Mouse (Mus musculus) liver, embryonic 12.5 days (tissue): Measurements from ENCODE around the gene Pdcd1lg2. TPM values are rescaled to one million over a fixed set of nuclear protein-coding genes. Genes with fewer than 3 reads are reported as not detected.

ENCODE experiments used
- ATAC-seq: fragments of 200-750 bp; cut with Nextera tagmentation; 2 replicates; pipeline ENCODE4 v1.8.0; 2017; ENCODE audit warnings: moderate number of reproducible peaks, mild to moderate bottlenecking, moderate library complexity
- H3K27ac ChIP-seq: fragments of 300-500 bp; sonication (generic); 2 replicates; pipeline ENCODE4 v1.5.1; 2016; ENCODE audit warnings: mild to moderate bottlenecking
- H3K27me3 ChIP-seq: fragments of 300-500 bp; sonication (generic); replicated peaks from 2 replicates; pipeline ENCODE4 v1.6.1; 2016; ENCODE audit warnings: mild to moderate bottlenecking, moderate library complexity
- H3K36me3 ChIP-seq: fragments of 300-500 bp; sonication (generic); 2 replicates; pipeline ENCODE4 v1.6.1; 2016; ENCODE audit warnings: mild to moderate bottlenecking, moderate library complexity
- H3K4me1 ChIP-seq: fragments of 300-500 bp; sonication (generic); 2 replicates; pipeline ENCODE4 v1.6.1; 2016
- H3K4me2 ChIP-seq: fragments of 300-500 bp; sonication (generic); 2 replicates; pipeline ENCODE4 v1.6.1; 2016; ENCODE audit warnings: mild to moderate bottlenecking, moderate library complexity
- H3K4me3 ChIP-seq: fragments of 300-500 bp; sonication (generic); 2 replicates; pipeline ENCODE4 v1.5.1; 2016; ENCODE audit warnings: mild to moderate bottlenecking, moderate library complexity
- H3K9ac ChIP-seq: fragments of 300-500 bp; sonication (generic); 2 replicates; pipeline ENCODE4 v1.6.1; 2016; ENCODE audit warnings: mild to moderate bottlenecking, moderate library complexity
- H3K9me3 ChIP-seq: fragments of 300-500 bp; sonication (generic); replicated peaks from 2 replicates; pipeline ENCODE4 v1.6.1; 2016; ENCODE audit warnings: mild to moderate bottlenecking, moderate library complexity
- WGBS: fragments of 180-500 bp; shearing (Covaris S2); methylation state at CpG from one replicate; pipeline ENCODE4 v1.1.7; 2016; ENCODE audit not compliant: insufficient replicate concordance; 5-methylcytosine and 5-hydroxymethylcytosine counted together
- polyA plus RNA-seq: library from polyadenylated mRNA; unstranded; fragments of >200 nt; fragmentation: Nextera tagmentation; extraction: Ambion mirVana; gene quantifications from 2 replicates; pipeline ENCODE4 v1.2.1, GENCODE M21; 2016

Gene Pdcd1lg2
- polyA plus RNA-seq, 1 experiment from 2014 or later: 0.17 TPM

DNA sequence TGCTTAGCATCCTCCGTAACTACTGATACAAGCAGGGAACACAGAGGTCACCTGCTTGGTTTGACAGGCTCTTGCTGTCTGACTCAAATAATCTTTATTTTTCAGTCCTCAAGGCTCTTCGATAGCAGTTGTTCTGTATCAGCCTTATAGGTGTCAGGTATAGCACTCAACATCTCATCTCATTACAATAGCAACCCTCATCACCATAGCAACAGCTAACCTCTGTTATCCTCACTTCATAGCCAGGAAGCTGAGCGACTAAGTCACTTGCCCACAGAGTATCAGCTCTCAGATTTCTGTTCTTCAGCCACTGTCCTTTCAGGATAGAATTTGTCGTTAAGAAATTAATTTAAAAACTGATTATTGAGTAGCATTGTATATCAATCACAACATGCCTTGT is 24.9 kb upstream of the Pdcd1lg2 start:
- no peaks in the 10 kb centered on the region for H3K27me3 ChIP-seq
- no peak for ATAC-seq
- H3K9ac ChIP-seq: no peak overlapping the region
- WGBS: 78% methylated on average over 4 of the region's 4 CpGs
- H3K9me3 ChIP-seq: no peaks in the 10 kb centered on the region
- H3K4me1 ChIP-seq: peaks cover 11% of the 10 kb centered on the region; the same call in 1 of the 2 replicates
- no peak overlapping the region for H3K4me2 ChIP-seq
- peaks cover 3% of the 10 kb centered on the region; the same call in 1 of the 2 replicates for H3K36me3 ChIP-seq
- H3K27ac ChIP-seq: no peak overlapping the region
- H3K4me3 ChIP-seq: no peak overlapping the region

DNA sequence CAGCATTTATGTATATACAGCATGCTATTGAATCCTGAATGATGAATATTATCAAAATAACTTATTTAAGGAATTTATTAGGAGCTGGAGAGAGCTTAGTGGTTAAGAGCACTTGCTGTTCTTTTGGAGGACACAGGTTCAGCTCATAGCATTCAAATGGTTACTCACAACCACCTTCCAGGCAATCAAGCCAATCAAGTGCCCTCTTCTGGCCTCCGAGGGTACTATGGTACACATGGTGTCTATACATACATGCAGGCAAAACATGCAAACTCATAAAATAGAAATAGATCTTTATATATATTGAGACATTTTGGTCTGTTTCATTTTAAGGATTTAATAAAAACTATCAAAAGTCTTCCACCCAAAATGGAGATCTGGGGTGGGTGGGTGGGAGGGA is 21.9 kb upstream of the Pdcd1lg2 start:
- Histone ChIP-seq H3K4me1 (peaks cover 11% of the 10 kb centered on the region; the same call in 1 of the 2 replicates), H3K4me2 (no peak overlapping the region), H3K4me3 (no peak overlapping the region), H3K9me3 (no peaks in the 10 kb centered on the region), H3K9ac (no peak overlapping the region), H3K27me3 (no peaks in the 10 kb centered on the region), H3K27ac (no peak overlapping the region), H3K36me3 (no peaks in the 10 kb centered on the region)
- 73% methylated on average over 1 of the region's 1 CpGs for WGBS
- ATAC-seq: no peak

GRCm38 (mm10) chr19:29390483-29390882 is 20.2 kb upstream of the Pdcd1lg2 start:
- ATAC-seq: no peak
- H3K9ac ChIP-seq: no peak overlapping the region
- 61% methylated on average over 5 of the region's 5 CpGs for WGBS

DNA sequence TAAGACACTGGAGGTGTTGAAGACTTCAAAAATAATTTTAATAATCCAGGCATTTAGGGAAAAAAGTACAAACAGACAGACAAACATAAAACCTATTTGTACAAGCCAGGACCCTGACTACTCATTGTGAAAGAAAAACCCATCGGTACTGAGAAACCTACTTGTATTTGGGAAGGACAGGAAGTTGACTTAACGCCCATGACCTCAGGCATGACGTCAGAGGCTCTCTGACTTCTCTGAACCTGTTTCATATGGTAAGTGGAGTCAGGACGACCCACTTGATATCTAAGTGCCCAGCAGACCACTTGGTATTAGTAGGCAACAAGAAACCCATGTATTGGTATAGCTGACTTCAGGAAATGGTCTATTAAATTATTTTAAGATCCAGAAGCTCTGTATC is 19.4 kb upstream of the Pdcd1lg2 start:
- 41% methylated on average over 4 of the region's 4 CpGs for WGBS
- no peaks in the 10 kb centered on the region for H3K4me1 ChIP-seq
- no peak overlapping the region for H3K4me3 ChIP-seq
- no peaks in the 10 kb centered on the region for H3K9me3 ChIP-seq
- no peaks in the 10 kb centered on the region for H3K27me3 ChIP-seq
- no peak overlapping the region for H3K4me2 ChIP-seq
- H3K9ac ChIP-seq: no peak overlapping the region
- no peaks in the 10 kb centered on the region for H3K36me3 ChIP-seq
- H3K27ac ChIP-seq: no peak overlapping the region
- no peak for ATAC-seq

More at GRCm38 (mm10) chr19:29390483-29390882, 20.2 kb upstream of the Pdcd1lg2 start:
- Histone ChIP-seq H3K4me2 (no peak overlapping the region), H3K27ac (no peak overlapping the region), H3K36me3 (no peaks in the 10 kb centered on the region), H3K4me1 (no peaks in the 10 kb centered on the region), H3K9me3 (no peaks in the 10 kb centered on the region), H3K4me3 (no peak overlapping the region), H3K27me3 (no peaks in the 10 kb centered on the region)

DNA sequence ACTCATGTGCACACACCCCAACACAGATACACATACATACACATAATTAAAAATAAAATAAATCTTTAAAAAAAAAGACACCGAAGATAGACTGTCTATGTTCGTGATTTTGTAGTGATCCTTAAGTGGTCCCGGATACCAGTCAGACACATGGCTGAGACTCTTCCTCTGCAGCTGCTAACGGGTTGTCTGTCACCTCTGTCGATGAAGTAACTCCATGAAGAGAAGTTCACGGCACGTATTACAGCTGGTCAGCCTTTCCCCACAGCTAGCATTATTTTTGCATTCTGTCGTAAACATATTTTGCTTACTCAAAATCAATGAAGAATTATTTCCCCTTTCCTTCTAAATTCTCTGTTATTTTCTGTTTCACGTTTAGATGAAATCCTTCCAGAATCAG is 17.4 kb upstream of the Pdcd1lg2 start:
- H3K4me3 ChIP-seq: no peak overlapping the region
- no peaks in the 10 kb centered on the region for H3K36me3 ChIP-seq
- no peaks in the 10 kb centered on the region for H3K4me1 ChIP-seq
- WGBS: 76% methylated on average over 9 of the region's 9 CpGs
- H3K27ac ChIP-seq: no peak overlapping the region
- H3K9me3 ChIP-seq: no peaks in the 10 kb centered on the region
- no peak overlapping the region for H3K4me2 ChIP-seq
- H3K27me3 ChIP-seq: no peaks in the 10 kb centered on the region
- no peak overlapping the region for H3K9ac ChIP-seq
- ATAC-seq: no peak

DNA sequence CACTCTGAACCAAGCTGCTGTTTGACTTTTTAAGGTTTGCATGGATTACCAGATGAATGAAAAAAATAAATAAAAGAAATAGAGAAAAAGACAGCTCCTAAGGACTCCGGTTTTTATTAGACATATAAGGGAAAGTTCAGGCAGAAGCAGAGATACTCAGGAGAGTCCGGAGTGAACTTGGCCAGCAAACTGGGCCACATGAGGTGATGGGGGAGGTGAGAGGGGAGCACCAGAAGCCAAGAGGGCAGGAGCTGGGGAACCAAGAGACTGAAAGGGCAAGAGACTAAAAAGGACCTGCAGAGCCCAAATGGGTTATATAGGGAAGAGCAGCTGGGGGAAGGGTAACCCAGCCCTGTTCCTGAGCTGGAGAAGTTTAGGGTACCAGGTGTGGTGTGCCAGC is 16.0 kb upstream of the Pdcd1lg2 start:
- Histone ChIP-seq H3K4me2 (no peak overlapping the region), H3K4me1 (peaks cover 3% of the 10 kb centered on the region; the same call in 1 of the 2 replicates), H3K4me3 (no peak overlapping the region), H3K9me3 (no peaks in the 10 kb centered on the region), H3K27ac (no peak overlapping the region), H3K27me3 (no peaks in the 10 kb centered on the region), H3K9ac (no peak overlapping the region), H3K36me3 (no peaks in the 10 kb centered on the region)
- ATAC-seq: no peak
- 78% methylated on average over 2 of the region's 2 CpGs for WGBS

- Histone ChIP-seq H3K4me2 (no peak overlapping the region), H3K27ac (no peak overlapping the region), H3K4me3 (no peak overlapping the region), H3K9me3 (no peaks in the 10 kb centered on the region), H3K36me3 (no peaks in the 10 kb centered on the region), H3K27me3 (no peaks in the 10 kb centered on the region), H3K4me1 (peaks cover 16% of the 10 kb centered on the region), H3K9ac (no peak overlapping the region)
- no peak for ATAC-seq
- WGBS: 36% methylated on average over 1 of the region's 1 CpGs
Observed at GRCm38 (mm10) chr19:29396353-29396752, 14.4 kb upstream of the Pdcd1lg2 start.

- no peaks in the 10 kb centered on the region for H3K9me3 ChIP-seq
Observed at GRCm38 (mm10) chr19:29399786-29400185, 10.9 kb upstream of the Pdcd1lg2 start.

GRCm38 (mm10) chr19:29400466-29400865 is 10.3 kb upstream of the Pdcd1lg2 start:
- WGBS: 15% methylated on average over 3 of the region's 3 CpGs
- Histone ChIP-seq H3K4me3 (no peak overlapping the region), H3K9me3 (no peaks in the 10 kb centered on the region), H3K36me3 (no peaks in the 10 kb centered on the region), H3K9ac (no peak overlapping the region), H3K27me3 (no peaks in the 10 kb centered on the region), H3K4me1 (peaks cover 16% of the 10 kb centered on the region), H3K27ac (no peak overlapping the region), H3K4me2 (peak overlapping the region; percentile 25)
- ATAC-seq: no peak

More at GRCm38 (mm10) chr19:29399786-29400185, 10.9 kb upstream of the Pdcd1lg2 start:
- peak overlapping the region; percentile 25; the same call in 1 of the 2 replicates for H3K4me2 ChIP-seq
- no peaks in the 10 kb centered on the region for H3K27me3 ChIP-seq
- H3K9ac ChIP-seq: no peak overlapping the region
- H3K27ac ChIP-seq: no peak overlapping the region
- peaks cover 16% of the 10 kb centered on the region for H3K4me1 ChIP-seq
- no peaks in the 10 kb centered on the region for H3K36me3 ChIP-seq
- H3K4me3 ChIP-seq: no peak overlapping the region
- 60% methylated on average over 4 of the region's 4 CpGs for WGBS
- ATAC-seq: no peak

DNA sequence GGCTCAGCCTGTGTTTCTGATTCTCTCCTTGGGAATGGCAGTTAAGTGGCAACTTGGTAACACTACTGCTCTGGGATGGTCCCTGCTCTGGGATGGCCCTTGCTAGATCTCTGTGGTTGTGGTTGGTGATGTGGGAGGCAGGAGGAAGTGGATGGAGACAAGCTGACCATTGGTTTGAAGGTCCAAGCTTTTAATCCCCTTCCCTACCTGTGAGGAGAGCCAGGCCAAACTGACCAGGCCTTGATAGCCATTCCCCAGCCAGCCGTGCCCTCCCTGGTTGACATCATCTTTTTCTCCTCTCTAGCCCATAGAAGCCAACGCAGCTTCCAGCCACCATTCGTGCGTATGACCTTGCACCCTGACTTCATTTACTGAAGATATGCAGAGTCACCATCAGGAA is 8.1 kb upstream of the Pdcd1lg2 start:
- Histone ChIP-seq H3K9me3 (no peaks in the 10 kb centered on the region), H3K27ac (no peak overlapping the region), H3K4me2 (no peak overlapping the region), H3K9ac (no peak overlapping the region), H3K4me1 (peaks cover 16% of the 10 kb centered on the region), H3K4me3 (no peak overlapping the region), H3K27me3 (no peaks in the 10 kb centered on the region), H3K36me3 (no peaks in the 10 kb centered on the region)
- no peak for ATAC-seq
- 83% methylated on average over 4 of the region's 4 CpGs for WGBS

DNA sequence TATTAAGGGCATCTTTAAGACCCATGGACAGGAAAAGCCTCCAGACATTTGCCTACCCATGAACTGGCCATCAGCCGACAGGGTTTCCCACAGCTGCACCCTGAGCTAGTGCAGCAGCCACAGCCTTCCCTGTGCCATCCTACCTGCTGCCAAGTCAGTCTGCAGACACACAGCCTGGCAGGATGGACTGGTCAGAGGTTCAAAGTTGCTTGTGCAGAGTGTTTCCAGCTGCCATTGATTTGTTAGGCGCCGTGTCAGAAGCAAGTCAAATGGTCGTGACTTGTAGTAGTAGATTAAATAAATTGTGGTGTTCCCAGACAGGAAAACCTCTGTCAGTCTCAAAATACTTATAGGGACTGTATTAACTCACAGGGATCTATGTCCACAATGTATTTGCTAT is 7.5 kb upstream of the Pdcd1lg2 start:
- H3K9me3 ChIP-seq: no peaks in the 10 kb centered on the region
- H3K27ac ChIP-seq: no peak overlapping the region
- no peak overlapping the region for H3K4me3 ChIP-seq
- WGBS: 70% methylated on average over 4 of the region's 4 CpGs
- no peaks in the 10 kb centered on the region for H3K27me3 ChIP-seq
- no peak for ATAC-seq
- H3K9ac ChIP-seq: no peak overlapping the region
- peaks cover 16% of the 10 kb centered on the region for H3K4me1 ChIP-seq
- no peak overlapping the region for H3K4me2 ChIP-seq
- no peaks in the 10 kb centered on the region for H3K36me3 ChIP-seq

- no peaks in the 10 kb centered on the region for H3K36me3 ChIP-seq
- H3K4me1 ChIP-seq: peaks cover 6% of the 10 kb centered on the region
- H3K9ac ChIP-seq: no peak overlapping the region
- no peak overlapping the region for H3K27ac ChIP-seq
- H3K4me3 ChIP-seq: no peak overlapping the region
- H3K9me3 ChIP-seq: no peaks in the 10 kb centered on the region
- ATAC-seq: no peak
- no peaks in the 10 kb centered on the region for H3K27me3 ChIP-seq
- no peak overlapping the region for H3K4me2 ChIP-seq
- WGBS: 68% methylated on average over 2 of the region's 2 CpGs
Observed at GRCm38 (mm10) chr19:29405388-29405787, 5.3 kb upstream of the Pdcd1lg2 start.
